Mouse (Mus musculus) left cerebral cortex, postnatal 36 days (tissue): ENCODE data around the gene Sun5. TPM values are rescaled to one million over a fixed set of nuclear protein-coding genes. Genes with fewer than 3 reads are reported as not detected.
A peak's percentile ranks its signal among the peaks of the same experiment; 100 is the strongest.
"Not testable (repeated sequence)": the region's sequence is repeated elsewhere in the genome, so short reads cannot be mapped to it uniquely, and the experiment has no call there.

Experiments
- DNase-seq, 2 experiments: peaks; one replicate each; pipeline ENCODE4 v3.0.0; 2021 to 2022; ENCODE audit warnings: low spot score in 2 of 2, mixed read lengths in 1 of 2
- intact Hi-C: fragments of 180-260 bp; cut with DNase I; formaldehyde crosslinking; loops from one replicate; pipeline ENCODE4 v1.15.1; 2025
- total RNA-seq, 2 experiments: library from RNA; stranded (reverse); gene quantifications; 2 replicates each; pipeline ENCODE4 v1.2.3; 2021

Gene Sun5
- not detected for total RNA-seq

DNA sequence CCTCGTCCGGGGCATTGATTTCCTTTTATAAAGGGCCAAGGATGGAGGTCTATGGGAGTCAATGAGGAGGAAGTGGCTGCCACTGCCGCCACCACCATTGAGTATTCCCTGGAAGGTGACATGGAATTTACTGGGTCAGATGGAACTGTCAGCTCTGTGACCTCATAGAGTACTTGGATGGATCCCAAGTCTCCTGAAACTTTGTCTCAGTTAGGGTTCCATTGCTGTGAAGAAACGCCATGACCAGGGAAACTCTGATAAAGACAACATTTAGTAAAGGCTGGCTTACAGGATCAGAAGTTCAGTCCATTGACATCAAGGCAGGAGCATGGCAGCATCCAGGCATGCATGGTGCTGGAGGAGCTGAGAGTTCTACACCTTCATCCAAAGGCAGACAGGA lies at the start of gene Sun5:
TSS of gene Sun5 (minus strand) at position 101 of the 400 bp plus-strand sequence.
- intact Hi-C loops: no loop called here
- no peak for DNase-seq

DNA sequence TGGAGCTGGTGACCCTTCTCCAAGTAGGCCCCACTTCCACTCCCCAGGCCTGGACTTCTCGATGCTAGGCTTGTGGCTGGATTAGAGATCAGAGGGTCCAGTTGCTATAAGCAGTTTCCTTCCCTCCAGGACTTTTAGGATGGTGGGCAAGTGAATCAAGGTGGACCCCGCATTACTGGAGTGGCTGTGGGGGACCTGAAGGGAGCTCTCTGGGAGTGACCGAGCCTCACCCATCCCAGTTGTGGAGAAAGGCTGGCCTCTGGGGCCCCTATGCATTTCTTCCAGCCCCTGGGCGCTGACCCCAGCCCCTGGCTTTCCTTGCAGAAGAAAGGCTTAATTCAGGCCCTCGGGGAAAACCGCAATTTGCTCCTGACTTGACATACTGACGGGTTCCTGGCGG lies 47.0 kb upstream of the Sun5 start, which contains the start of gene Bpifb3:
TSS of gene Bpifb3 (plus strand) at position 301 of the 400 bp plus-strand sequence.
- no peak for DNase-seq
- intact Hi-C loops: no loop called here

DNA sequence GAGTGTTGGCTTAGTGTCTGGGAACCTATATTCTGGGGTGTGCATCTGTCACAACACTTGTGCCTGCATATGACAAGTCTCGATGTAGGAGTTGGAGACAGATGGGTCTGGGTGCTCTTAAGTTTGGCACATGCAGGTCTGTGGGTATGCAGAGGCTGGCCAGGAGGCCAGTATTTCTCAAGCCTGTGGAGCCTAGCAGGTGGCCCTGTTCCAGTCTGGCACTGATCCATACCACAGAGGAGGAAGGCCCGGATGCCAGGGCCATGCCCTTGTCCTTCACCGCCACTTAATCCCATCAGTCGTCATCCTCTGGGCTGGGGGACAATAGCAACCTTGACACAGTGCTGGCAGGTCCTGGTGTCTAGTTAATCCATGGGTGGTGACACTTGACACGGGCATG lies 43.3 kb upstream of the Sun5 start:
- DNase-seq: peak; percentile 11 to 22
- intact Hi-C loops: no loop called here

- DNase-seq: no peak
- intact Hi-C loops: no loop called here
These were observed 35.7 kb upstream of the Sun5 start for GRCm38 (mm10) chr2:153906626-153907025.

- no peak for DNase-seq
These were observed 31.8 kb upstream of the Sun5 start for GRCm38 (mm10) chr2:153902726-153903125.

DNA sequence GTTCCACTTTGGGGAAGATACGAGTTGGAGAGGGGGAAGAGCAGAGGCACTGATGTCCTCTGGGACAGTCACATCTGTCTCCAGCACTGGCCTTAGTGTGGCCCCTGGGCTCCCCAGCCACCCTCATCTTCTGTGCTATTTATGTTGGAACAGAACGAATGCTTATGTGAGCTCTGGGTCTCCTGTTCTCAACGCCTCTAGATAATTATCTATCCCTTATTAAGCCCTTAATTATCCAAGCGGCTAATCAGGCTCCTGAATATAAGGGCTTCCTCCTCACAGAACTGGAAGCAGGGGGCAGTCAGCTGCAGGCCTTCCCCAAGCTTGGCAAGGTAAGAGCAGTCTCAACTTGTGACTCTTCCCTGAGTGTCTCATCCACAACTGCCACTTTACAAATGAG lies 29.2 kb upstream of the Sun5 start, which contains the start of gene Bpifb6:
TSS of gene Bpifb6 (plus strand) at position 301 of the 400 bp plus-strand sequence.
- no peak for DNase-seq
- intact Hi-C loops: no loop called here

More at GRCm38 (mm10) chr2:153902726-153903125, 31.8 kb upstream of the Sun5 start:
- intact Hi-C loops: no loop called here

- no peak for DNase-seq
- intact Hi-C loops: no loop called here
These were observed 28.2 kb upstream of the Sun5 start for GRCm38 (mm10) chr2:153899111-153899510.

DNA sequence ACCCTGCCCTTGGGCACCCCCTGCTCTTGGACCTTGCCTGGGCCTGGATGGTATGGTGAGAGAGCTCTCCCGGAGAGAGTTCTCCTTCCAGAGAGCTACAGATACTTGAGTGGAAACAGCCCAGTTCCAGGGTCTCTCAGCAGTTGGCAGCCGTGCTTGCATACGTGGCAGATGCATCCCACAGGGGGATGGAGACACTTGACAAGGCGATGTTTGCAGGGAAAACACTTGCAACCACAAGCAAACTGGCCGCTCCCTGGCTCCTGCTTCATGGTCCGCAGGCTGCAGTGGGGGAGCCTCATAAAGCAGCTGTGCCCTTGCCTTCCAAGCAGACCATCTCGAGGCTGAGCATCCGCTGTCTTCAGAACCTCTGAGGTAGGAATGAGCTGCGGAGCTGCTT lies 3.9 kb upstream of the Sun5 start, which contains the start of gene Bpifb2:
TSS of gene Bpifb2 (plus strand) at position 301 of the 400 bp plus-strand sequence.
- DNase-seq: no peak
- intact Hi-C loops: no loop called here

- no peak for DNase-seq
- intact Hi-C loops: no loop called here
These were observed 8.9 kb downstream of the Sun5 start for GRCm38 (mm10) chr2:153861960-153862359.

GRCm38 (mm10) chr2:153860715-153861114 lies 10.2 kb downstream of the Sun5 start:
- intact Hi-C loops: no loop called here
- no peak for DNase-seq

DNA sequence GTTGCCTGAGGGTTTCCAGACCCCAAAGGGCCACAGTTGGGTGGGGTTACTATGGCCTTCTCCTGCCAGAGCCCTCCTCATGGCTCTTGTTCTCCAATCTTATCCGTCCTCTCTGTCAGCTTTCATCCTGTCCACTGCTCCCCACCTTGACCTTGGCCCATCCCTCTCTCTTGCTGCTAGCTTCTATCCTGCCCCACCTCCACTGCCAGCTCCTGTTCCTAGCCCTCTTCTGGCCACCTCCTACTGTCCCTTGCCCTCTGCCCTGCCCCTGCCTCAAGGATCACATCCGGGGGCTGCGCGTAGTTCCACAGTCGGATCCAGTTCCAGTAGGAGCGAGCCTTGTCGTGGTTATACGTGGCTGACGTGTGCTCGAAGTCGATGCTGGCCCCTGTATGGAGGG lies 10.6 kb downstream of the Sun5 start:
- no peak for DNase-seq
- intact Hi-C loops: no loop called here

GRCm38 (mm10) chr2:153859581-153859980 lies 11.3 kb downstream of the Sun5 start:
- no peak for DNase-seq
- intact Hi-C loops: no loop called here

DNA sequence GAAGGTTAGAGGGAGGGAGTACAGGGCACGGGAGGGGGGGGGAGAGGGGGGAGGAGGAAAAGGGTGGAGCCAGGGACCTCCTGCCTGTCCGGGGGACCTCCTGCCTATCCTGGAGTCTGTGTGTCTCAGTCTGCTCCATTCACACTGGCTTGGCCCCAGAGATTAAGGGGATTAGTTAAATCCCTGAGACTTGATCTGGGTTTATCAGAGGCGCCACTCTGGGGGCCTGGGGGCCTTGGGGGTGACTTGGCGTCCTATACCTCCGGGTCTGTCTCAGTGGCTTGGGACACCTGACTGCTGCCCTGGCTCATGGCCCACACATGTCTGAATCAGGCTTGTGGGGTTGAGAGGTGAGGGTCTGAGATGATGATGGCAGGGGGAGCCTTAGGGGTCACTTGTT lies 17.3 kb downstream of the Sun5 start:
- intact Hi-C loops: no loop called here
- DNase-seq: no peak

DNA sequence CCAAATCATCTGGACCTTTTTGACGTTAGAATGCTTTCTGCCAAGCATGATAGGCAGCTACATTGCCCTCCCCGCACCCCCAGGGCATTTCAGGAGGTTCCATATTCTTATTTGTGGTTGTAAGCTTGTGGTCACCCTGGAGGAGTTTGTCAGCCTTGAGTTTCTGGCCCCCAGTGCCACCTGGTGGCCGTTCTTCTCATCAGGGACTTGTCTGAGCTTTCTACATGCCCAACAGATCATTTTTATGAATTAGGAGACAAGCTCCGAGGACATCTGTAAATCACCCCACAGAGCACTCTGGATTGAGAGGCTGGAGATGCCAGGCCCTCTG lies 19.9 kb downstream of the Sun5 start:
- peak; percentile 13 to 21 for DNase-seq
- intact Hi-C loops: loop anchor here (2.0 kb wide), 1 partner anchor 182 kb away; no protein-coding TSS in a partner anchor

DNA sequence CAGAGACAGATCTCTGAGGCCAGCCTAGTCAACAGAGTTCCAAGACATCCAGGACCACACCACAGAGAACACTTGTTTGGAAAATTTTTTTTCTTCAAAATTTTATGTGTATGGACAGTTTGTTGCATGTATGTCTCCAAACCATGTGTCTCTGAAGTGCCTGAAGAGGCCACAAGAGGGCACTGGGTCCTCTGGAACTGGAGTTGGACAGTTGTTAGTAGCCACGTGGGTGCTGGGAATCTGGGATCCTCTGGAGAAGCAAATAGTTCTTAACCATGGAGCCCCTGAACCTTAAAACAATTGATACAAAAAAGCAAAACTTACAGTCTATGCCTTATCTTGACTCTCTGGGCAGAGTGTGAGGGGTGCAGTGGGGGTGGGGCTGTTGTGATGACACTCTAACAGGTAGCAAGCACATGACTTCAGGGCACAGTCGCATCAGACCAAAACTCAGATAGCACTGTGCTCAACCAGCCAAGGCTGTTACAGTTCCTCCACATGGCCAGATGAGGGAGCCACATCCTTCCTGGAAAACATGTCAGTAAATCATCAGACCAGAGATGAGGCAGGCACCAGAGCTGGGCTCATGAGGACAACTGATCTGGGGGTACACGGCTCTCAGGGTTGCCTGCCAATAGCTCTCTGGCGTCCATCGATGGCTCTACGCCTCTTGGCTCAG lies 20.4 kb downstream of the Sun5 start:
- intact Hi-C loops: loop anchor here (2.0 kb wide), 1 partner anchor 182 kb away; no protein-coding TSS in a partner anchor
- DNase-seq: no peak

DNA sequence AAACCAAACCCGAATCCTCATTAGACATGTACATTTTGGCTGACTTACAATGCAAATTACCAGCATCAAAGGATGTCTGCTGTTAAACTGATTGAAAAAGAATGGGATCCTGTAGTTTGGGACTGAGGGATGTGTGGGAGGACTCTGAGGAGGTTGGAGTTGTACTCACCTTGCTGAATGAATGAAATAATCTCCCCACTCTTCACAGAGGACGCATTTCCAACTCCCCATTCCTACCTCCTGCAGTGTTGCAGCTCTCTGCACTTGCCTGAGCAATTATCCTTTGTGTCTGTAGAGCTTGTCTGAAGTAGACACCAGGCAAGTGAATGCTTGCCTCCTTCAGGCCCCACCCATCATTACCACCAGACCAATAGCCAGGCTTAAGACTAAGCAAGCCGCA lies 22.5 kb downstream of the Sun5 start:
- no peak for DNase-seq
- intact Hi-C loops: loop anchor here (10.0 kb wide), 1 partner anchor 134 kb away; no protein-coding TSS in a partner anchor

- DNase-seq: no peak
These were observed 28.0 kb downstream of the Sun5 start for GRCm38 (mm10) chr2:153842854-153843253.

DNA sequence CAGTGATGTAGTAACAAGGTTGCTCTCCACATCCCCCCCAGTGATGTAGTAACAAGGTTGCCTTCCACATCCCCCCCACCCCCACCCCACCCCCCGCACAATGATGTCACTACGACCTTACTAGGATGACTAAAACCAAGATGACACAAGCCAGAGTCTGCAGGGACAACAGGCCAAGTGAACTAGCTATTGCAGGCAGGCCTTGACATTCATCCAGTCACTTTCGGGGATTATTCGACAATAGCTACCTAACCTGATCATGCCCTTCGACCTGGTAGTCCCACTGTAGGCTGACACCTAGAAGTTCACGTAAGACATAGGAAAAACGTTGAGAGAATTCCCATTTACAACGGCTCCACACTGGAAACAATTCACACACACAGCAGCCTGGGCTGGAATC lies 37.6 kb downstream of the Sun5 start:
- DNase-seq: no peak
- intact Hi-C loops: no loop called here

More at GRCm38 (mm10) chr2:153842854-153843253, 28.0 kb downstream of the Sun5 start:
- intact Hi-C loops: loop anchor here (10.0 kb wide), 1 partner anchor 128 kb away; no protein-coding TSS in a partner anchor

DNA sequence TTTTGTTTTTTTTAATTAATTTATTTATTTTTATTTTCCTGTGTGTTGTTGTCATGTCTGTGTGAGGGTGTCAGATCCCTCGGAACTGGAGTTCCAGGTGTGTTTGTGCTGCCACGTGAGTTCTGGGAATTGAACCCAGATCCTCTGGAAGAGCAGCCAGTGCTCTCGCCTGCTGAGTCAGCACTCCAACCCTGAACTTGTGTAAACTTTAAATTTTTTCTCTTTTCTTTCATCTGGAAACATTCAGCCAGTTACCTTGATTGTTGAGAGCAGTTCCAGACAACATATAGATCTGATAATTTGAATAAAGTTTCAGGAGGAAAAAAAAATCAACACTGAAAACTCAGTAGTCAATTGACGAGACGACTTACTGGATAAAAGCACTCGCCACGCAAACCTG lies 42.2 kb downstream of the Sun5 start:
- intact Hi-C loops: no loop called here
- no peak for DNase-seq

GRCm38 (mm10) chr2:153827171-153827830 lies 43.6 kb downstream of the Sun5 start:
- intact Hi-C loops: no loop called here
- no peak for DNase-seq

DNA sequence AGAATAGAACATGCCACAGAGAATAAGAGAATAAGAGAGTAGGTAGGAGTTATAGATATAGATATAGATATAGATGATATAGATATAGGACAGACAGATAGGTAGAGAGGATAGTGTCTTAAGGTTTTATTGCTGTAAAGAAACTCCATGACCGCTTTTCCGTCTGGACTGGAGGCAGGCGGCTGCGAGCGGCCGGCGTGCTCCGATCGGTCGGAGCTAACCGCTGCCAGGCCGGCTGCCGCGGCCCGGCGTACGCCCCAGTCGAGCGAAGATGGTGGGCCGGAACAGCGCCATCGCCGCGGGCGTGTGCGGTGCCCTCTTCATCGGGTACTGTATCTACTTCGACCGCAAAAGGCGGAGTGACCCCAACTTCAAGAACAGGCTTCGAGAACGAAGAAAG lies 45.0 kb downstream of the Sun5 start:
- intact Hi-C loops, DNase-seq: not testable (repeated sequence)
